Comparison of ENCODE assay signal across 13 mouse cellular contexts in the genomic region with DNA sequence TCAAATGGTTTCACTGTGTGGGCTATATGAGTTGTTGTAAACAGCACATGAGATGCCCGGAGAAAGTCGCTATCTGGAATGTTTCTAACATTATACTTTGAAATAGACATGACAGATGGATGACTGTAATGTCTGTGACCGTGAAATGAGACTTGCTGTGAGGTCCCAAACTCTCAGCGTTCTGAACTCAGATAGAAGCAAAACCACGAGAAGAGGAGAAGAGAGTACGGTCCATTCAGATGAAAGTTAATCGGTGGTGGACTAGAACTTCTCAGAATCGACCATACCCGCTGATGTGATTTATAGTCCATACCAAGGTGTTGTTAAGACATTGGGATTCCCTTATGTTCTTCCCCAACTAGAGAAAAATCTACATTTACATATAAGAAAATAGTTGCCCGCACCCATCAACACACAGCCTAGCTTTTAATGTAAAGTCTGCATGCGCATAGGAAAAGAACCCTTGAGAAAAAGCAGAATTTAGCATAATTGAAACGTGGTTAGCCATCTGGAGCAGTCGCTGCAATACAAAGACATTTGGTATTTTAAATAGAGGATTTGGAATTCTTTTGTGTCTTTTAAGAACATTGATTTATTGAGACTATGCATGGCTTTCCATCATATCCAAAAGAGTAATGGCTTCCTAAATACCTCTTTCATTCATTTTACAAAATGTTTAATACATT. TPM values are rescaled to one million over a fixed set of nuclear protein-coding genes. Genes with fewer than 3 reads are reported as not detected.
DNase-seq lines count a peak whose midpoint lies in the region; ATAC-seq and TF ChIP-seq lines count a peak whose summit lies in the region.
"Had no signal": no experiment of that assay in that cellular context is flagged by ENCODE, and none has a peak within 500 bp of the region (broad histone marks: within the 10 kb centered on the region; RNA-seq: fewer than 3 reads in every experiment).

No protein-coding gene starts in this region.

- peak overlapping the region; percentile 63 for H3K27ac ChIP-seq in layer of hippocampus, adult 2 months
- peak overlapping the region; percentile 79 for H3K27ac ChIP-seq in midbrain, embryonic 10.5 days (replicated peaks)
- peak overlapping the region; percentile 7; the same call in 1 of the 2 replicates for H3K27ac ChIP-seq in neural tube, embryonic 15.5 days (replicated peaks)
- H3K27ac ChIP-seq: liver, embryonic 12.5 days had no signal

- 67% methylated on average over 13 of the region's 13 CpGs for WGBS in midbrain, embryonic 10.5 days
- WGBS in neural tube, embryonic 15.5 days = 17% methylated on average over 13 of the region's 13 CpGs

- DNase-seq in embryo, embryonic 10.5 days (ENCODE audit: low spot score) = peak; percentile 24
- DNase-seq in embryo, embryonic 11 days = no peak
- no peak for DNase-seq in layer of hippocampus, adult 2 months (ENCODE audit: low spot score in 2 of 2)
- no peak for DNase-seq in layer of hippocampus, adult 8-10 months (ENCODE audit: low spot score in 2 of 2)
- DNase-seq in midbrain, embryonic 10.5 days (ENCODE audit: low spot score) = no peak
- DNase-seq in right cerebral cortex, postnatal 4 days = no peak
- DNase-seq in urinary bladder, postnatal 25 days (ENCODE audit: low spot score) = no peak
- DNase-seq: adrenal gland, postnatal 14 days; gastrocnemius, postnatal 10 days; kidney, adult 2 months had no signal

- no peak overlapping the region for H3K4me3 ChIP-seq in layer of hippocampus, adult 2 months
- H3K4me3 ChIP-seq in midbrain, embryonic 10.5 days = 0 out of 2 replicates have a peak overlapping the region, but pooled peaks have one; percentile 11
- 0 out of 2 replicates have a peak overlapping the region, but pooled peaks have one; percentile 12 for H3K4me3 ChIP-seq in neural tube, embryonic 15.5 days (replicated peaks)
- H3K4me3 ChIP-seq: heart, embryonic 12.5 days; liver, embryonic 12.5 days had no signal

- H3K4me2 ChIP-seq in neural tube, embryonic 15.5 days = peak overlapping the region; percentile 52
- H3K4me2 ChIP-seq: liver, embryonic 12.5 days had no signal

- no peaks in the 10 kb centered on the region for H3K9me3 ChIP-seq in midbrain, embryonic 10.5 days (replicated peaks)
- no peaks in the 10 kb centered on the region for H3K9me3 ChIP-seq in neural tube, embryonic 15.5 days (replicated peaks)
- H3K9me3 ChIP-seq: heart, embryonic 12.5 days; liver, embryonic 12.5 days had no signal

- ATAC-seq in neural tube, embryonic 15.5 days (ENCODE audit: low FRiP score) = no peak
- ATAC-seq: liver, embryonic 12.5 days had no signal

- no peak for TF ChIP-seq CTCF in layer of hippocampus, adult 2 months (conservative IDR thresholded peaks at IDR 0.05)

- H3K27me3 ChIP-seq in midbrain, embryonic 10.5 days (ENCODE audit: low read depth, poor library complexity, severe bottlenecking) = no peaks in the 10 kb centered on the region
- no peaks in the 10 kb centered on the region for H3K27me3 ChIP-seq in neural tube, embryonic 15.5 days (replicated peaks)
- H3K27me3 ChIP-seq: heart, embryonic 12.5 days; liver, embryonic 12.5 days had no signal

- H3K4me1 ChIP-seq in midbrain, embryonic 10.5 days = peaks cover 53% of the 10 kb centered on the region
- H3K4me1 ChIP-seq in neural tube, embryonic 15.5 days = peaks cover 53% of the 10 kb centered on the region
- H3K4me1 ChIP-seq: liver, embryonic 12.5 days had no signal

- 0 out of 2 replicates have a peak, but pooled peaks cover 3% of the 10 kb centered on the region for H3K36me3 ChIP-seq in midbrain, embryonic 10.5 days
- H3K36me3 ChIP-seq in neural tube, embryonic 15.5 days = no peaks in the 10 kb centered on the region
- H3K36me3 ChIP-seq: heart, embryonic 12.5 days; liver, embryonic 12.5 days had no signal

- H3K9ac ChIP-seq in neural tube, embryonic 15.5 days (replicated peaks) = 0 out of 2 replicates have a peak overlapping the region, but pooled peaks have one; percentile 14
- H3K9ac ChIP-seq: heart, embryonic 12.5 days; liver, embryonic 12.5 days had no signal

RNA-seq across cellular contexts. Expression of a gene that starts 21.8 kb away (rescaled TPM):
- total RNA-seq in layer of hippocampus, adult 2 months (2021) = 10 to 100 TPM; 29.4 to 34.5 TPM
- total RNA-seq in layer of hippocampus, adult 8-10 months (2022) = 10 to 100 TPM; 23.2 to 30.8 (median 25.9) TPM
- polyA plus RNA-seq in midbrain, embryonic 10.5 days (2016; fragmentation: Nextera tagmentation; extraction: Ambion mirVana) = 5.1 and 6.6 TPM in 2 replicates
- polyA plus RNA-seq in neural tube, embryonic 15.5 days (2015; fragmentation: Nextera tagmentation; extraction: Ambion mirVana) = 10.6 and 11.8 TPM in 2 replicates

Comparison
In these comparisons a context has a peak if more than half of its experiments do, and no peak if none do; other contexts are left out.
1. H3K27ac ChIP-seq: peak in every context shown above with its lines; median percentile 79 in midbrain, embryonic 10.5 days; 63 in layer of hippocampus, adult 2 months; 7 in neural tube, embryonic 15.5 days.